Mouse (Mus musculus) intestine, postnatal 0 days (tissue): ENCODE data around the gene F2rl3. TPM values are rescaled to one million over a fixed set of nuclear protein-coding genes. Genes with fewer than 3 reads are reported as not detected.

Experiments
- ATAC-seq: fragments of 200-750 bp; cut with Nextera tagmentation; 2 replicates; pipeline ENCODE4 v1.8.0; 2017; ENCODE audit warnings: mild to moderate bottlenecking, moderate TSS enrichment, moderate library complexity
- H3K27ac ChIP-seq: fragments of 300-500 bp; sonication (generic); 2 replicates; pipeline ENCODE4 v1.5.1; 2014; ENCODE audit warnings: mild to moderate bottlenecking, low read depth, low read length, moderate library complexity
- H3K27me3 ChIP-seq: fragments of 300-500 bp; sonication (generic); replicated peaks from 2 replicates; pipeline ENCODE4 v1.6.1; 2014; ENCODE audit warnings: low read length, mixed read lengths; ENCODE audit not compliant: control insufficient read depth, insufficient read depth
- H3K36me3 ChIP-seq: fragments of 300-500 bp; sonication (generic); 2 replicates; pipeline ENCODE4 v1.6.1; 2014; ENCODE audit warnings: mild to moderate bottlenecking, moderate library complexity; ENCODE audit not compliant: control insufficient read depth, insufficient read depth
- H3K4me1 ChIP-seq: fragments of 300-500 bp; sonication (generic); replicated peaks from 2 replicates; pipeline ENCODE4 v1.6.1; 2014; ENCODE audit warnings: antibody characterized with exemption, low read length, mixed read lengths; ENCODE audit not compliant: control insufficient read depth, insufficient read depth
- H3K4me2 ChIP-seq: fragments of 300-500 bp; sonication (generic); replicated peaks from 2 replicates; pipeline ENCODE4 v1.6.1; 2014; ENCODE audit warnings: low read depth, mild to moderate bottlenecking, moderate library complexity
- H3K4me3 ChIP-seq: fragments of 300-500 bp; sonication (generic); 2 replicates; pipeline ENCODE4 v1.5.1; 2014; ENCODE audit warnings: low read depth, low read length
- H3K9ac ChIP-seq: fragments of 300-500 bp; sonication (generic); 2 replicates; pipeline ENCODE4 v1.6.1; 2014; ENCODE audit warnings: mild to moderate bottlenecking, low read depth, low read length
- H3K9me3 ChIP-seq: fragments of 300-500 bp; sonication (generic); 2 replicates; pipeline ENCODE4 v1.6.1; 2016; ENCODE audit warnings: mixed run types; ENCODE audit not compliant: control insufficient read depth
- CTCF ChIP-seq: sonication (generic); IDR thresholded peaks from 2 replicates; pipeline ENCODE4 v1.5.1; 2016; ENCODE audit warnings: low read depth, mild to moderate bottlenecking, control low read depth, antibody characterized with exemption, moderate library complexity
- WGBS: fragments of 180-500 bp; shearing (Covaris S2); extraction: QIAGEN DNeasy Blood & Tissue Kit; methylation state at CpG from one replicate; pipeline ENCODE4 v1.1.7; 2014; 5-methylcytosine and 5-hydroxymethylcytosine counted together
- polyA plus RNA-seq: library from polyadenylated mRNA; unstranded; fragments of >200 nt; fragmentation: Nextera tagmentation; extraction: Ambion mirVana; gene quantifications from 2 replicates; pipeline ENCODE4 v1.2.1, GENCODE M21; 2015

Gene F2rl3
- polyA plus RNA-seq, 1 experiment from 2014 or later, result 2.4 TPM

- Histone ChIP-seq H3K9me3 (no peaks in the 10 kb centered on the region), H3K4me3 (no peak overlapping the region), H3K27ac (no peak overlapping the region), H3K27me3 (no peaks in the 10 kb centered on the region), H3K9ac (no peak overlapping the region), H3K36me3 (no peaks in the 10 kb centered on the region), H3K4me1 (no peaks in the 10 kb centered on the region), H3K4me2 (no peak overlapping the region)
- WGBS, result 79% methylated on average over 2 of the region's 2 CpGs
- no peak for TF ChIP-seq CTCF
- ATAC-seq, result no peak
These were observed 39.9 kb downstream of the F2rl3 start for GRCm38 (mm10) chr8:72801583-72801982.

GRCm38 (mm10) chr8:72812690-72813089 lies 51.0 kb downstream of the F2rl3 start:
- H3K4me1 ChIP-seq, result no peaks in the 10 kb centered on the region
- no peak overlapping the region for H3K4me3 ChIP-seq
- no peaks in the 10 kb centered on the region for H3K9me3 ChIP-seq
- no peaks in the 10 kb centered on the region for H3K27me3 ChIP-seq
- peak; percentile 40 for TF ChIP-seq CTCF
- peaks cover 6% of the 10 kb centered on the region; the same call in 1 of the 2 replicates for H3K36me3 ChIP-seq
- H3K4me2 ChIP-seq, result no peak overlapping the region
- no peak overlapping the region for H3K9ac ChIP-seq
- WGBS, result 89% methylated on average over 3 of the region's 3 CpGs
- ATAC-seq, result no peak
- H3K27ac ChIP-seq, result no peak overlapping the region

Other genes with a start within 250 kb of the F2rl3 start
- 6.4 and 7.8 TPM in 2 replicates for gene Med26, start 213.6 kb upstream of the F2rl3 start, polyA plus RNA-seq
- 106 and 112 TPM in 2 replicates for gene Smim7, start 190.8 kb upstream of the F2rl3 start, polyA plus RNA-seq
- gene Tmem38a, start 189.8 kb upstream of the F2rl3 start, polyA plus RNA-seq, result 6.0 and 7.0 TPM in 2 replicates
- 0.03 and 0.07 TPM in 2 replicates for gene Nwd1, start 115.2 kb upstream of the F2rl3 start, polyA plus RNA-seq
- 172 and 175 TPM in 2 replicates for gene Sin3b, start 38.6 kb upstream of the F2rl3 start, polyA plus RNA-seq